Mouse (Mus musculus) heart, adult 2 months (tissue): ENCODE results near the gene Gstp2.

ENCODE experiments used
- CTCF ChIP-seq: fragments of 200-600 bp; IDR thresholded peaks from 2 replicates; pipeline ENCODE4 v1.8.1; 2022; ENCODE audit warnings: antibody characterized with exemption, mild to moderate bottlenecking, moderate library complexity
- EP300 ChIP-seq: fragments of 200-500 bp; IDR thresholded peaks from 2 replicates; pipeline ENCODE4 v1.6.1; 2011; ENCODE audit warnings: low read depth, low read length, control low read depth; ENCODE audit not compliant: insufficient read depth
- POLR2A ChIP-seq: fragments of 200-500 bp; IDR thresholded peaks from 2 replicates; pipeline ENCODE4 v1.6.1; 2011; ENCODE audit warnings: mild to moderate bottlenecking, low read depth, low read length, control low read depth; ENCODE audit not compliant: insufficient read depth

- TF ChIP-seq POLR2A (no peak), CTCF (no peak), EP300 (no peak)
Measured at GRCm38 (mm10) chr19:4052516-4053030, 6.8 kb upstream of the Gstp2 start.
